Mouse (Mus musculus) adrenal gland, adult 18-20 months (tissue): ENCODE data around the gene Fam102a. TPM values are rescaled to one million over a fixed set of nuclear protein-coding genes. Genes with fewer than 3 reads are reported as not detected.

Experiments
- DNase-seq, 2 experiments: peaks; one replicate each; pipeline ENCODE4 v3.0.0; 2021 to 2022; ENCODE audit warnings: low spot score in 2 of 2
- total RNA-seq, 2 experiments: library from RNA; stranded (reverse); gene quantifications; 1 replicate in 1 of 2; 2 replicates in 1 of 2; pipeline ENCODE4 v1.2.3; 2021

Gene Fam102a
- total RNA-seq, 2 experiments from 2014 or later: 27.4 to 41.0 TPM

- DNase-seq: peak; percentile 83 to 86
Observed at GRCm38 (mm10) chr2:32606161-32607142, 71.3 kb downstream of the Fam102a start.

- DNase-seq: peak in 1 of 2 experiments; percentile 39
Observed at GRCm38 (mm10) chr2:32607262-32607947, 72.3 kb downstream of the Fam102a start.

GRCm38 (mm10) chr2:32608141-32608777 lies 73.1 kb downstream of the Fam102a start:
- DNase-seq: peak; percentile 66 to 70

DNA sequence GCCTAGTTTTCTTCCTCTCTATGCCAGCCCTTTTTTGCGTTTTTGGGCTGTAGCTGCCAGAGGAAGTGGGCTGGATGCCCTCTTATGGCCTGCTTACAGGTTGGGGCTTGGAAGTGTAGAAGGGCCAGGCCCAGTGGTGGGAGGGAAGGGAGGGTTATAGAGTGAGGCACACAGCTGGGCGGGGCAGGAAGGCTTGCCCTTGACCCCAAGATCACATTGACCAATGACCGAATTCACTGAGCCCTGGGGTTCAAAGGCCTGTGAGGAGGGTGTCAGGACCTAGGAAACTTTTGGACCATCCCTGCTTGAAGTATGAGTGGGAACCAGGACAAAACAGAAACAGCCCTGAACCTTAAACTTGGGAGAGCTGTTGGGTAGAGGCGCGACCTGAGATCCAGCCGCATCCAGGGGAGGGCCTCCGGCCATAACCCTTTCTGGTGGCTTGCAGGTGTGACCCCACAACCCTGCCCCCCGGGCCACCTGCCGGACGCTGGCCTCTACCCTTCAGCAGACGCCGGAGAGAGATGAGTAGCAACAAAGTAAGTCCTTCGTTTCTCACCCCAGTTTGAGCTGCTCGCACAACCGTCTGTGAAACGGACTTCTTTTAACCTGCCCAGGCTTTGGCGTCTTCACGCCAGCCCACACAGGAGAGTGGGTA lies 73.8 kb downstream of the Fam102a start:
- DNase-seq: no peak

GRCm38 (mm10) chr2:32610610-32611229 lies 75.6 kb downstream of the Fam102a start:
- DNase-seq: peak in 1 of 2 experiments; percentile 33

GRCm38 (mm10) chr2:32612274-32612673 lies 77.1 kb downstream of the Fam102a start:
- no peak for DNase-seq

DNA sequence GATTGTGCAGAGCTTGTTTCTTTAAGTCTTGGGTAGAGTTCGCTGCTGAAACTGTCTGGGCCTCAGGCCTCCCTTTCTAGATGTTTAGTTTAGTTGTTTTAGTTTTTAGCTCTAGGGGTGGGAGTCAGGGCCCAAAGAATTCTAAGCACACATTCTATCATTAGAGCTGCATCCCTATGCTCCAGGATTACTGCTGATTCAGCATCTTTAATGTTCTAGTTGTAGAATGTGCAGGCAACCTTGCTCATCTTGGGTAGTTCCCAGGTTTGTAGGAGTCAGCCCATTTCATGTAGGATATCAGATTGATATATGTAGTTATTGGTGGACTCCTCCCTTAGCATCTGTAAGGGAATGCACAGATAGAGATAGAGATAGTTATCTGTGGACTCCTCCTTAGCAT lies 82.0 kb downstream of the Fam102a start:
- no peak for DNase-seq

DNA sequence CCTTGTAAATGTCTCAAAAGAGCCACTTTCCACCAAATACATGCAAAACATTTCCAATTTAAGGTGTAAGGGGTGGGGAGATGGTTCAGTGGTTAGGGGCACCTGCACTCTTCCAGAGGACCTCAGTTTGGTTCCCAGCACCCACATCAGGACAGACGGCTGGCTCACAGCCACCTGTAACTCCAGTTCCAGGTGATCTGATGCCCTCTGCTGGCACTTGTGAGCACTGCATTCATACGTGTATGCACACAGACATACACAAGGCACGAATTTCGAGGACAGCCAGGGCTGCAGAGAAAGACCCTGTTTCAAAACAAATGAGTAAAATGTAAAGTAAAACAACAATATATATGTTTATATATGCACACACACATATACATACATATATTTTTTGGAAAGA lies 82.5 kb downstream of the Fam102a start:
- no peak for DNase-seq

GRCm38 (mm10) chr2:32618051-32618450 lies 82.9 kb downstream of the Fam102a start:
- DNase-seq: no peak

Other genes starting within 250 kb of the Fam102a start
- gene Golga2, start 247.9 kb upstream of the Fam102a start, total RNA-seq: 10 to 100 TPM; 70.5 to 75.4 TPM
- gene Swi5, start 247.3 kb upstream of the Fam102a start, total RNA-seq: 100 to 1,000 TPM; 291 to 303 TPM
- gene Ciz1, start 183.0 kb upstream of the Fam102a start, total RNA-seq: 10 to 100 TPM; 62.6 to 69.6 TPM
- gene Dnm1, start 182.0 kb upstream of the Fam102a start, total RNA-seq: 10 to 100 TPM; 18.6 to 25.6 TPM
- 100 to 1,000 TPM; 158 to 166 TPM for gene 1110008P14Rik, start 153.4 kb upstream of the Fam102a start, total RNA-seq
- gene Lcn2, start 147.1 kb upstream of the Fam102a start, total RNA-seq: 1 to 10 TPM; 1.7 to 2.1 TPM
- 10 to 100 TPM; 56.9 to 66.5 TPM for gene Ptges2, start 139.4 kb upstream of the Fam102a start, total RNA-seq
- 1 to 10 TPM; 4.1 to 4.5 TPM for gene Naif1, start 84.9 kb upstream of the Fam102a start, total RNA-seq
- 10 to 100 TPM; 48.8 to 55.3 TPM for gene Slc25a25, start 83.9 kb upstream of the Fam102a start, total RNA-seq
- gene Dpm2, start 35.5 kb downstream of the Fam102a start, total RNA-seq: 10 to 100 TPM; 49.7 to 58.0 TPM
- gene Pip5kl1, start 39.5 kb downstream of the Fam102a start, total RNA-seq: not detected
- gene 9430097D07Rik, start 40.4 kb downstream of the Fam102a start, total RNA-seq: not detected
- 10 to 100 TPM in 1 of 2 experiments, 1 to 10 TPM in 1; 6.6 to 11.4 TPM for gene St6galnac4, start 51.8 kb downstream of the Fam102a start, total RNA-seq
- 10 to 100 TPM; 52.4 to 67.9 TPM for gene St6galnac6, start 64.4 kb downstream of the Fam102a start, total RNA-seq
- 10 to 100 TPM; 31.2 to 48.5 TPM for gene Ak1, start 86.4 kb downstream of the Fam102a start, total RNA-seq
- gene Eng, start 111.3 kb downstream of the Fam102a start, total RNA-seq: 10 to 100 TPM; 77.1 to 81.3 TPM
- gene Fpgs, start 168.8 kb downstream of the Fam102a start, total RNA-seq: 10 to 100 TPM in 1 of 2 experiments, 1 to 10 TPM in 1; 8.2 to 10.3 TPM
- gene Cdk9, start 177.7 kb downstream of the Fam102a start, total RNA-seq: 10 to 100 TPM; 73.2 to 87.4 TPM
- 10 to 100 TPM; 11.6 to 14.9 TPM for gene Sh2d3c, start 185.7 kb downstream of the Fam102a start, total RNA-seq
- gene 6330409D20Rik, start 205.7 kb downstream of the Fam102a start, total RNA-seq: not detected
- gene Tor2a, start 221.9 kb downstream of the Fam102a start, total RNA-seq: 10 to 100 TPM; 18.2 to 22.3 TPM
- under 1 TPM; 0.13 to 0.26 TPM for gene Ttc16, start 240.3 kb downstream of the Fam102a start, total RNA-seq
- gene Ptrh1, start 240.5 kb downstream of the Fam102a start, total RNA-seq: 1 to 10 TPM; 5.4 to 9.9 TPM
- gene Cfap157, start 249.1 kb downstream of the Fam102a start, total RNA-seq: under 1 TPM in 1 of 2 experiments, not detected in 1; 0.16 TPM